Mouse (Mus musculus): ENCODE data around the gene Capn2.

GRCm38 (mm10) chr1:182527921-182528858, 10.8 kb upstream of the Capn2 start:
- no peak for TF ChIP-seq CTCF (IDR thresholded peaks at IDR 0.05; ENCODE audit: borderline replicate concordance, insufficient read depth, low read depth, low read length)
- no peak for TF ChIP-seq POLR2A (IDR thresholded peaks at IDR 0.05; ENCODE audit: borderline replicate concordance, insufficient read depth, low read length)

Data from cerebellum, adult 2 months (tissue).